Mouse (Mus musculus): ENCODE measurements around the gene Lrrc8d.
"Not testable (repeated sequence)": the region's sequence is repeated elsewhere in the genome, so short reads cannot be mapped to it uniquely, and the experiment has no call there.

Lrrc8d gene

DNA sequence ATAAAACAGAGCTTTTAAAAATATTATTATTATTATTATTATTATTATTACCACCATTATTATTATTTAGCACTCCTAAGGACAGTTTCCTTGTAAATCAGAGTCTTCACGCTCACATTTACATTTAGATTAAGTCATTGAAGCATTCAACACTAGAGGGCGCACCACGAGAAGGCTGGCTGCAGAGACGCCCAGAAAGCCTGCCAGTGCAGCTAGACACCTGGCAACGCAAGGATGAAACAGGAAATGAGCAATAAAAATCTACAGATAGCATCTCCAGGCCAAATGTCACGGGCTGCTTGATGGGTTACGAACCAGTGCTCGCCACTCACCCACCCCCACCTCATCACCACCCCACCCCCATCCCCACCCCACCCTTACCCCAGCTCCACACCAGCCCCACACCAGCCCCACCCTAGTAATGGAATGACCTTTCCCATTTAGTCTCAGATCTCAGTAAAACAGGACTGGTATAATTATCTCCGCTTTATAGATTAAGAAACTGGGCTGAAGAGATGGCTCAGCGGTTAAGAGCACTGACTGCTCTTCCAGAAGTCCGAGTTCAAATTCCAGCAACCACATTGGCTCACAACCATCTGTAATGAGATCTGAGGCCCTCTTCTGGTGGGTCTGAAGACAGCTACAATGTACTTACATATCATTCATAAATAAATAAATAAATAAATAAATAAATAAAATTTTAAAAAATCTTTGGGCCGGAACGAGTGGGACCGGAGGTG is 14.7 kb upstream of the Lrrc8d start:
- DNase-seq (ENCODE audit: low spot score), result peak; percentile 62

DNA sequence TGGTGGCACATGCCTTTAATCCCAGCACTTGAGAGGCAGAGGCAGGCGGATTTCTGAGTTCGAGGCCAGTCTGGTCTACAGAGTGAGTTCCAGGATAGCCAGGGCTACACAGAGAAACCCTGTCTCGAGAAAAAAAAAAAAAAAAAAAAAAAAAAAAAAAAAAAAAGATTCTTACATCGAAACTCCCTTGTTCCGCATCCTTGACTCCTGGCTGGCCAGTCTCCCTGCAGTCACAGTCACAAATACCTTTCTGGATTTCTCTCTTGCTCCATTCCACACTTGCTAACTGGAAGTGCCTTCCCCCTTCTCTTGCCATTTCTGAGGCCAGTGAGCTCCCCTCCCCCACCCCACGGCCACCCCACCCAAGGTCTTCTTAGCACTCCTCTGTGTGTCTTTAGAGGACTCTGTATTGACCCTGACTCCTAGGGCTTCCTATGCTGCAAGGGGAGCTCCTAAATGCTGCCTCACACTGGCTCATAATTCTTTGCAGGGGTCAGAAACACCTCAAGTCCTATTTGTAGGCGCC is 13.9 kb upstream of the Lrrc8d start:
- not testable (repeated sequence) for DNase-seq (ENCODE audit: low spot score)

DNA sequence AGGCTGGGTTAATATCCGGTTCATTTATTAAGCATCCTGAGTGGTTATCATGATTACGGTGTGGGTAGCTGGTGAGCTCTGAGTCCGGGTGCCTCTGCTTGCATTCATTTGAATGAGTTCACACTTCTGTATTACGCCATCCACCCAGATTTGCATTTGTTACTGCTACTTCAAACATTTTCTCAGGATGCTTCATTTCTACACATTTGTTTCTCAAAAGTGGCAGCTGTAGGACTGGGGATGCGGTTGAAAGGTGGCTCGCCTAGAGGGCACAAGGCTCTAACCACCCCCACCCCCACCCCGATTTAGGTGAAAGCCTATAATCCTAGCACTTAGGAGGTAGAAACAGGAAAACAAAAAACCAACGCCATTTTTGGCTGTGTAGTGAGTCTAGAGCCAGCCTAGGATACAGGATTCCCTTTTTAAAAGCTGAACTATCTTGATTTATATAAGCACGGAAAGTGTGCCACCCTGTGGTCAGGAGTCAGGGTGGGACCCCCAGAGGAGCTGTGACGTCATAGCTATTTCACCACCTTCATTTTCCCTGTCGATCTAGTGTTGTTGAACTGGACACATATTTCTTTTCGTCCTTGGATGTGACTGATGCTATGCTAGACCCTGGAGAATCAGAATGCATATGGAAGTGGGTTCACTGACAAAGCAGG is 13.3 kb upstream of the Lrrc8d start:
- DNase-seq (ENCODE audit: low spot score), result no peak

DNA sequence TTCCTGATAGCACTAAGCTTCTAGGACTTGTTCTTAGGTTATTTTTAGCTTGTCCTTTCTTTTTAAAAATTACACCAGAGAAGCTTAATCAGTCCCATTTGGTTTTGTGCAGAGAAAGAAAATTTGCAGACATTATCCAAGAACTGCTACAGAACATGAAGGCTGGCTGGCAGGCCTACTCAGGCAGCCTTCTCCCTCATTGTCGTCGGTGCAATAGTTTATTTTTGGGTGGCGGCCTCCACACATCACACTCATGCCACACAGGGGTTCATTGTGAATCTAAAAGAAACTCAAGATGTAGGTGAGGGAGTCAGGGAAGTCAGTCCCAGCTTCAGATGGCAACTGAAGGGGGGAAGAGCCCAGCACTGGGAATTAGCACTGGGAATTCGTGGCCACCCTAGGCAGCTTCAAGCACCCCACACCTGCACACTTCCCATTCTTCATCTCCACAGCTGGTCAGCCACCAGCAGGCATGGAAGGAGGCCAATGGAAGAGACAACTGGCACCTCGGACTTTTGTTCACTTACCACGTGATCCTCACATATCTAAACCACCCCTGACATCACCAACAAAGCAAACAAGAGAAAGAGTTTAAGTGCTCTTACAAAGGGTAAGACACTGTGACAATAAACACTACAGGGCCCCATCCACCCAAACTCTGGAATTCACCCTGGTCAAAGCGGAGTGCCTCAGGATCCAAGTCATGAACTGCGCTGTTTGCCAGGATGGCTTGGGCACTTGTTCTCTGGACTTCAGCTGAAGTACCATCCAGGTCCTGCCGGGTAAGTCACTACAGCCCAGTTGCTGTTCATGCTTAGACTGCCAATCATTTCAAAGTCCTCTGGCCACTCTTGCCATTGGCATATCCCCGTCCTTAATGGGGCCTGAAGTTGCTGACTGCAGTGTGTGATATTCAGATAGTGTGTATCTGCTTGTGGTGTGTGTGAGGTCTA is 9.0 kb upstream of the Lrrc8d start:
- DNase-seq (ENCODE audit: low spot score), result no peak

DNA sequence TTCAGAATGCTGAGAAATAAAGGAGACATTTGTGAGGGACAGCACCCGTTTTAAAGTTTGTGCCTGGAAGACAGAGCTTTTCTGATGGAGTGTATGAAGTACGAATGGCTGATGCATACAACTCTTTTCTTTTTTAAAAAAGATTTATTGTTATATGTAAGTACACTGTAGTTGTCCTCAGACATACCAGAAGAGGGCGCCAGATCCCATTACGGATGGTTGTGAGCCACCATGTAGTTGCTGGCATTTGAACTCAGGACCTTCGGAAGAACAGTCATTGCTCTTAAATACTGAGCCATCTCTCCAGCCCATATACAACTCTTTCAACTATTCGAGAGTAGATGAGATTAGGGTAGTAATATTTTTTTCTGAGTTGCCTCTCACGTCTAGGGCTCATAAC is 8.1 kb upstream of the Lrrc8d start:
- no peak for DNase-seq (ENCODE audit: low spot score)

DNA sequence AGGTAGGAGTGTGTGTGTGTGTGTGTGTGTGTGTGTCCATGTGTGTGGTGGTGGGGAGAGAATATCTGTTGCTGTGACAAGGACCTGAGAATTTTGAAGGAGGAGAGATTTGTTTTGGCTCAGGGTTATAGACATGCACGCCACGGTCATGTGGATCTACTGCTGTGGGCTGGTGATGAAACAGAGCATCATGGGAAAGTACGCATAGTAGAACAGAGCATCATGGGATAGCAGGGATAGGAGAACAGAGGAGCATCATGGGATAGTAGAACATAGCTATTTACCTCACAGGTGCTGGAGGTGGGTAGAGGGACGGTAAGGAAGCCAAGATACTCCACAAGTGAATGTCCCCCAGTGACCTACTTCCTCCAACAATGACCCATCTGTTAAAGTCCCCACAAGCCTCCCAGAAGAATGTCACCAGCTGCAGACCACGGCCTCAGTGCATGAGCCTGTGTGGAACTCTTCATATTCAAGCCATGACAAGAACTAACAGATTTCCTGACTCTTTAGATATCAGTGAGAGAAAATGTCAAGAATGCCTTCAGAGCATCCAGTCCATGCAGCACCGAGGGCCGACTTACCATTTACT is 5.3 kb upstream of the Lrrc8d start:
- DNase-seq (ENCODE audit: low spot score), result no peak

DNA sequence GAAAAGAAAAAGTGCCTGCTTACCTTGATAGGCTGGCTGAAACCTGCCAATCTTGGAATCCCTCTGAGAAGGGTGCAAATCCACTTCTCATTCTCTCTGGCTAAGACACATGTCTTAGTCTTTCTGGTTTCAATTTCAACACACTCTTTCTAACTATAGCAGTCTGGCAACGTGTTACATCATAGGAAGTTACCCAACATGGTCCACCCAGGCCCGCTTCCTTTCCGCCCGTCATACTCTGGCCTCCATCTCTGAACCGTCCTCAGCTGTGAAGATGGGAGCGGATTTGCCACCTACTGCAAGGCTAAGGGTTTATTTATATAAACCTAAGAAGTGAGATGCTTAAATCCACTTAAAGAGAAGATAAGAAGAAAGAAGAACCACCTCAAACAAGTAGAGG is 3.7 kb upstream of the Lrrc8d start:
- no peak for DNase-seq (ENCODE audit: low spot score)

DNA sequence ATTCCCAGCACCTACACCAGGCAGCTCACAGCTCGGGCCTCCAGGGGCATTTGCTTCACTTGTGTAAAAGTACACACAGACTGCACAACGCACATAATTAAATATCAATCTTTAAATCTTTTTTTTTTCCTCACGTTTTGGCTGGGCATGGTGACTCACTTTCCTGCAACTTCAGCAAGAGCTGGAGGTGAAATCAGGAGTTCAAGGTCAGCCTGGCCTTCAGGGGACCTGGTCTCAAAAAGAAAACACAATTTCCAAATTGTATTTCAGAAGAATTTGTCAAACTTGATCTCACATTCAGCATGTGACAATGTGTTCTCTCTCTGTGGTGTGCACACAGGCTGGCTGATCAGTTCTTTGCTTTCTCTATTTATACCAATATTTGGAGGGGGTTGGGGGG is 1.9 kb upstream of the Lrrc8d start:
- no peak for DNase-seq (ENCODE audit: low spot score)

DNA sequence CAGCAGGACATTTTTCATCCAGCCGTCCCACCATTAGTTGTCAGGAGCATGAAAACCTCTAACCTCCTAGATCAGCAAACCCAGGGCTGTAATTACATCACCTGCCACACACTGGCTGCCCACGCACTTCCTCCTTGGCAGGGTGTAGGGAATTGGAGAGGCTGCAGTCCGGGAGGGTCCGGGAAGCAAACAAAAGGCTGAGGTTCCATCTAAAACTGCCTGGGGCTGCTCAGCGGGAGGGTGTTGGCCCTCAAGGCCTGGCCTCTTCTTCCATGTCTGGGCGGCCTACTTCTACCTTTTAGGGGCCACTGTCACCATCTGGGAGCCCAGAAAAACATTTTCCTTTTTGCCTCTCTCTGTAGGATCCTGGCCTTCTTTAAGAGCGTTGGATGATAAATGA is 1.1 kb upstream of the Lrrc8d start:
- peak; percentile 57 for DNase-seq (ENCODE audit: low spot score)

DNA sequence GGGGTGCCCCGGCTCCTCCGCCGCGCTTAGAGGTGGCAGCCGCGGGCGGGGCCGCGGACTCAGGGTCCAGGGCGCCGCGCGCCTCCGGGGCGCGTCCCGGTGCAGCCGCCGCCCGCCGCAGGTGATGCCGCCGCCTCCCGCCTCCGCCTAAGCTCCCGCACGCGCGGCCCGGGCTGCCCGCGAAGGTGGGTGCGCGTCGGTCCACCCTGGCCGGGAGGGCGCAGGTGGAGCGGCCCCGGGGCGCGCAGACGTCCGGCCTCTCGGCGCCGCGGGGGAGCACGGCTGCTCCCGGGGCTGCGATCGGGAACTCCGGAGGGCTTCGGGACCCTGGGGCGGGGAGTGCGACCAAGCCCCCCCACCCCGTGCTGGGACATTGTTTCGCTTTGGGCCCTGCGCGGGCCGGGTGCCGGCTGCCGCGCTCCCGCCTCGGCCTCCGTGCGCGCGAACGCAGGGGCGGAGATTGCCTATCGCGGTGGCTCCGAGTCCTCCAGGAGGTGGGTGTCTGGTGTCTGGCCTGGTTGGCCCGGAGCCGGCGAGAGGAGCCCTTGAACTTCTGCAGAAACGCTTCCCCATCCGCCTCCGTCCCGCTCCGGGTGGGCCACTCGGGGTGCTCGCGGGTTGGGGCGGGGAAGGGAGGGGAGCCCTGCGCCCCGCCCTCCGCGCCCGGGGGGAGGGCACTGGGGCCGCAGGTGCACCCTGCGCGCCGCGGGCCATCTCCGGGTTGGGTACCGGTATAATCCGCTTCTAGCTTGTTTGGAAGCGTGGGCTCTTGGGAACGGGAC is 492 bp downstream of the Lrrc8d start:
- peak; percentile 81 for DNase-seq (ENCODE audit: low spot score)

DNA sequence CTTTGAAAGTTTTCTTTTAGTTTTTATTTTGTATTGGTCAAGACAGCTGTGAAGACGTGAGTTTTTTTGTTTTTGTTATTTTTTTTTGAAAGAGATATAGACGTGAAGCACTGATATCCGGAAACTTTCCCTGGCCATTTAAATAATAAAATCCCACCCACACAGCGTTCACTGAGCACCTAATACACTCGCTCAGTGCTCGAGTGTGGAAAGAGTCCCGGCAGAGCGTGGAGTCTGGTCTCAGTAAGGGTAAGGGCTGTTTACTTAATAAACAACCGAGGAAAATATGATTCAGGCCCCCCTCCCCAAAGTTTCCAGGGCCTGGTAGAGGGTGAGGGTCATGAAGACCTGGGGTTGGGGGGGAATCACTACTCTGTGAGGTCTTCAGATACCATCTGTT is 1.6 kb downstream of the Lrrc8d start:
- DNase-seq (ENCODE audit: low spot score), result no peak

DNA sequence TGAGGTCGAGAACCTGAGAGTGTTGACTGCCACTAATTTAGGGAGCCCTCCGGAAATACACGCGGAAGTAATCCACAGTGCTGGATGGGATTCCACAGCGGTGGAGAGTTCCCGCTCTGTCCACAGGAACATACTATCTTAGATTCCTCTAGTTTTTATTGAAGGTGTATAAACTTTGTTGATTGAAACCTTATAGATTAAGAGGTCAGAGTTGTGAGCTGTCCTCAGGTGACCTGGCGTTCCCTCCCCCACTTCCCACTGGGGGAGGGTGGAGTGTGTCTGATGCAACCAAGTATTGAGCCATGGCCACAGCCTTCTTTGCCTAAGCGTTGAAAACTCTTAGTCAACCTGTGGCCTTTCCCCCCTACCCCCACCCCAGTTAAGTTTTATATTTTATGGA is 2.1 kb downstream of the Lrrc8d start:
- no peak for DNase-seq (ENCODE audit: low spot score)

DNA sequence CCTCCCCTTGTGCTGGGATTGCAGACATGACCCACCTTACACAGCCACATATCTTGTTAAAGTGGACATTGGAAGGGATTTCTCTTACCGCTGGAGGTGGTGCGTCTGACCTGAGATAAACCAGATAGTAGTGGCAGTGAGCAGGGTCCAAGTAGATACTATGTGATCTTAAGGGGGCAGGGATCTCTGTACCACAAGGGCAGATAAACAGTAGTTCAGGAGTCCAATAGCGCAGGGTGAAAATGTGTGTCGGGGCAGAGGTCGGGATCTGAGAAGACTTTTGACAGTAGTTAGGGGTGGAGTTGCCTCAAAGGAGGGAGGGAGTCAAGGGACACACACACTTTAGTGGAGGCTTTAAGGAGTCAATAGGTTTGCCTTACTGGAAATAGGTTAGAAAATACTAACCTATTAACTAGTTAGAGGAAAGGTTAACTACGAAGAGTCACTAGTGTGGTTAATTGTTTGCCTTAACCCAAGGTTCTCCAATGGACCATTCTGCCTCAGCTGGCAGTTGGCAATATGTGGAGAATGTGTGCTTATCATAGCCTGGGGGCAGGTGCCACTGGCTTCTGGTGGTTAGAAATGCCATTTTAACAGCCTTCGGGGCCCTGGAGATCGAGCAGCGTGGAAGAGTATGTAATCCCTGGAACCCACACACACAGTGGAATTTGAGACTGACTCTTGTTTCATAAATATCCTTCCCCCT is 3.0 kb downstream of the Lrrc8d start:
- no peak for DNase-seq (ENCODE audit: low spot score)

DNA sequence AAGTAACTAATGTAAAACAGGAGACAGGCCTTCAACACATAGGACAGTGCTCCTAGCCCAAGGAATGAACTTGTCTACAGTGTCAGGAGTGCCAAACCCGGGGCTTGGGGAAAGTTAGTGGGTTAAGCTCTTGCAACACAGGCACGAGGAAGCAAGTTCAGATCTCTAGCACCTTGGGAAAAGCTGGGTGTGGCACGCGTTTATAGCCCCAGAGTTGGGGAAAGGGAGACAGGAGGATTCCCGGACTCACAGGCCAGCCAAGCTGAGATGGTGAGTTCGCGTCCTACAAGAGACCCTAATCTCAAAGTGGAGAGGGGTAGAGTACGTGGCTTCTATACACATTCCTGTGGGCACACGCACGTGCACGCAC is 3.5 kb downstream of the Lrrc8d start:
- no peak for DNase-seq (ENCODE audit: low spot score)

DNA sequence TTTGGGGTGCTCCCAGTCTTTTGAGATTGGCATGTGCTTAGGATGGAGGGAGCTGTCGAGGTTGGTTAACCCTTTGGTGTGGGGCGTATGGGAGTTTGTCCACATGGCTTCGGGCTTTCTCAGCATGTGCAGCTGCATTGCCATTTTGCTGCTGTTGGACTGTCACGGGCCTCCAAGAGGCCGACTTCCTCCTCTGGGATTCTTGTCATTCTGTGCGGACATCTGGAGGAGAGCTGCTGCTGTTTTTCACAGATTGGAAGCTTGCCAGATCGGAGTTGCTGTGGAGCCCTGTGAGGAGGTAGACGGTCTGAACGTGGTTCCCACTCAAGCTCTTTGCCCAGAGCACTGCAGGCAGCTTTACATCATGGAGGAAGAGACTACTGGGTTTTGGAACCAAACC is 4.8 kb downstream of the Lrrc8d start:
- DNase-seq (ENCODE audit: low spot score), result no peak

DNA sequence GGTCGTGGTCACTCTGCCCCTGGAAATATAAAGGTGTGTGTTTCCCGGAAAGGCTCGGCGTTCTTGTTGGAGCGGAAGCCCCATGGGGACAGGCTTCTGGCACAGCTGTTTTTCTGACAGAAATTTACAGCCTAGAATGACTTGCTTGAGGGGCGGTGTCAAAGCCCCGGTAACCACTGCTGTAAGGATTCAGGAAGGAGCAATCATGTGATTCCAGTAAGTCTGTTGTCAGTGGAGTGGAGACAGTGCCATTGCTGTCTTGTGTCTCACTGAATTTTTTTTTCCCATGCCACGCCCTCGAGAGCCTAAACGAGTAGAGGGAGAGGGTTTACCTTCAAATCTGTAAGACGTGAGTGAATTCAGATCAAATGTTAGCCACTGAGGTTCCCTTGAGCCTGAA is 6.9 kb downstream of the Lrrc8d start:
- DNase-seq (ENCODE audit: low spot score), result no peak

DNA sequence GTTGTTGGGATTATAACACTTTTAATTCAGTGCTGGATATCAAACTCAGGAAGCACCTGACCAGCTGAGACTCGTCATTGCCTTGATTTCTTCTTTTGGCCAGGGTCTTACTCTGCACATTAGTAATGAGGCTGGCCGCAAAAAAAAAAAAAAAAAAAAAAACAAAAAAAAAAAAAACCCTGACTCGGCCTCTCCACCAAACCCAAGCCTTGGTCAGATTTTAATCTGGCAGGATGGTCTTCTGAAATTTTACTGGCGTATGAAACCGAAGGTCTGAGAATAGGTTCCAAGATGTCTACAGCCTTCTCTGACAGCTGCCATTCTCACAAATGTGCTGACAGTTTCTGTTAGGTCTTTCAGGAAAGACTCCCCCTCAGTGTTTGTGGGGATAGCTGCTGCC is 8.5 kb downstream of the Lrrc8d start:
- no peak for DNase-seq (ENCODE audit: low spot score)

DNA sequence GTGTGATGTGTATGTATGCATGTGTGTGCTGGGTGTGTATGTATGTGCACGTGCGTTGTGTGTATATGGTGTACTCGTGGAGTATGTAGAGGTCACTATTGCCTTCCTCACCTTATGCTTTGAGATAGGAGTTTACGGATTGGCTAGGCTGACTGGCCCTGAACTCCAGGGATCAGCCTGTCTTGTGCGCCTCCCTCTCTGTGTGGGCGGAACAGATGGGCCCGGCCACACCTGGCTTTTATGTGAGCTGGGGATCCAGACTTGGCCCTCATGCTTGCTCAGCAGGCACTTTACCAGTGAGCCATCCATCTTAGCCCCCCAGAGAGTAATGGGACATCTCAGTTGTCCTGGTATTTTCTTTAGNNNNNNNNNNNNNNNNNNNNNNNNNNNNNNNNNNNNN is 10.7 kb downstream of the Lrrc8d start:
- DNase-seq (ENCODE audit: low spot score), result no peak

DNA sequence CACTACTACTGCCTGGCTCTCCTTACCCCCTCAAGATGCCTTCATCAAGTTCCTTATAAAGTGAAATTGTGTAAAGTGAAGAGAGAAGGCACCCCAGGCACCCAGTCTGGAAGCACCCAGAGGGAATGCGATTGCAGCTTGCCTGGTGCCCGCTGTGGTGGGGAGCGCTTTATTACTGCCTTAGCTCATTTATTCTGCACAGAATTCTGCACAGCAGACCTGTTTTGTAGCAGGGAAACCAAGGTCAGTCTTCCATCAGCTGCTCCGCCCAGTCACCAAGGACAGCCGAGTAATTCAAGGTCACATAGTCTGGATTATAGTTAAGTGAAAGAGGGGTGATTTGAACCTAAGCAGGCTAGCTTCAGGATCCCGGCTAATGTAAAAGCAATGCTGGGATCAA is 14.7 kb downstream of the Lrrc8d start:
- no peak for DNase-seq (ENCODE audit: low spot score)

DNA sequence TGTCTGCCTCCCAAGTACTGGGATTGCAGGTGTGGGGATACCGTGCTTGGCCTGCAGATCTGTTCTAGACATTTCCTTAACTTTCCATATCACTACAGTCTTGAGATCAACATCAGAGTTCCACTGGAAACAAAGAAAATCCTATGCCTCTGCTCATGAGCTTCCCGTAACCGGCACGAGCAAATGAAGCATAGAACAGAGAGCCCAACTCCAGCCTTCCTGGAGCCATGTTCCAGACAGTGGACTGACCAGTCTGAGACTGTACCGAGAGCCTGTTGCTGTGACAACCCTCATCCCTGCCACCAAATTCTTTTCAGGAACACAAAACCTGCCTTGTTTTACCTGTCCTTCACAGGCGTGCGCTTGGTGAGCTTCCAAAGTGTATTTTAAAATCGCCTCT is 15.3 kb downstream of the Lrrc8d start:
- no peak for DNase-seq (ENCODE audit: low spot score)

All from testis, postnatal 14 days (tissue).